8 mouse cellular contexts compared by ENCODE assay signal in the genomic region with DNA sequence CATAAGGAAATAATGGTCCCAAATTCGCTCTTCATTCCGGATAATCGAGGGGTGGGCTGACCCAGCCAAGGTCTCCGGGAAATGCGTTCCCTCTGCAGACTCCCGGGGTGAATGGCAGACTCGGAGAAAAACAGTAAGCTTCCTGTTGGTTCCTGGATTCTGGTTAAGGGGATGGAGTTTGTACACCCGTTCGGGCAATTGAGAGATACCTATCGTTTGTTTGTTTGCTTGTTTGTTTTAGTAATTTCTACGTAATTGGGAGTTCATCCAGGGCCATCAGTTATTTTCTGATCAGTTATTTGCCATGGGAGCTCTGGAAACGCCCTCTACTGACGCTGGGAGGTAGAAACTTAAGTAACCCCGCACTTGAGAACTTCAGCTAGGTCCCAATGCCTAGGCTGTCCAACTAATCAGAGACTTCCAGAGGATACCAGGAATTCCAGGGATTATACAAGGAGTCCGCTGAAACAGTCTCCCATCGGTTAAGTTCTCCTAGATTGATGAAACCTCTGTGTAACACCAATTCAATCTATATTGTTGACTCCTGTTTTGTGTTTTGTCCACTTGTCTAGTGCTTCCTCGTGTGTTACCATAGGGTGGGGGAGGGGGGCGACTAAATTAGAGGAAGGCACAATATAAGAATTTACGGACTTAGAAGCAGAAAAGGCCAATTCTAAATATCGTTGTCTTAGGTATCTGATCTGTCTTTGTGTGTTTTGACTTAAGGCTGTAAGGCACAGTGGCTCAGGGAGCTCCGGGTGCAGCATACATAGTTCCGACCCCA. TPM values are rescaled to one million over a fixed set of nuclear protein-coding genes. Genes with fewer than 3 reads are reported as not detected.
A peak's percentile ranks its signal among the peaks of the same experiment; 100 is the strongest.
DNase-seq lines count a peak whose midpoint lies in the region; ATAC-seq and TF ChIP-seq lines count a peak whose summit lies in the region.

No protein-coding gene starts in this region.

- 21% methylated on average over 22 of the region's 22 CpGs for WGBS in forebrain, embryonic 14.5 days
- WGBS in lung, embryonic 16.5 days, result 17% methylated on average over 22 of the region's 22 CpGs

- H3K4me1 ChIP-seq in E14TG2a.4 (replicated peaks; ENCODE audit: low read depth, low read length), result peaks cover 13% of the 10 kb centered on the region
- no peaks in the 10 kb centered on the region for H3K4me1 ChIP-seq in forebrain, embryonic 14.5 days (ENCODE audit: control insufficient read depth, insufficient read depth, low read length)
- H3K4me1 ChIP-seq in lung, embryonic 16.5 days (replicated peaks; ENCODE audit: control insufficient read depth, insufficient read depth, low read length), result no peaks in the 10 kb centered on the region

- H3K36me3 ChIP-seq in E14TG2a.4 (ENCODE audit: insufficient read depth, low read length), result no peaks in the 10 kb centered on the region
- no peaks in the 10 kb centered on the region for H3K36me3 ChIP-seq in forebrain, embryonic 14.5 days (ENCODE audit: control insufficient read depth, insufficient read depth, low read length)
- H3K36me3 ChIP-seq in lung, embryonic 16.5 days (ENCODE audit: control insufficient read depth, insufficient read depth, low read length), result no peaks in the 10 kb centered on the region

- peak; percentile 4 for DNase-seq in brain, embryonic 18.5 days (ENCODE audit: low read depth, low spot score)
- peak; percentile 51 for DNase-seq in forebrain, embryonic 14.5 days (ENCODE audit: low spot score)
- DNase-seq in layer of hippocampus, adult 8-10 months (ENCODE audit: low spot score in 2 of 2), result peak; percentile 71 to 72
- DNase-seq in ovary, postnatal 10 days (ENCODE audit: low spot score), result peak; percentile 14
- DNase-seq in thymus, postnatal 0 days (ENCODE audit: low spot score), result peak; percentile 51

- peak; percentile 32 for ATAC-seq in forebrain, embryonic 14.5 days
- peak; percentile 35 to 44; a peak in 3 of 4 replicates for ATAC-seq in hematopoietic stem cell, adult 5-6 weeks (replicated peaks in 1 of 2; ENCODE audit: insufficient read depth in 1 of 2, low FRiP score in 2 of 2, low TSS enrichment in 1 of 2, low read depth in 1 of 2, poor library complexity in 2 of 2, severe bottlenecking in 2 of 2)
- ATAC-seq in lung, embryonic 16.5 days (ENCODE audit: low read depth), result peak; percentile 53

- no peak overlapping the region for H3K27ac ChIP-seq in forebrain, embryonic 14.5 days (ENCODE audit: low read depth, low read length)
- H3K27ac ChIP-seq in lung, embryonic 16.5 days (ENCODE audit: low read length), result no peak overlapping the region

- H3K27me3 ChIP-seq in E14TG2a.4 (ENCODE audit: insufficient read depth, low read length), result no peaks in the 10 kb centered on the region
- H3K27me3 ChIP-seq in forebrain, embryonic 14.5 days (replicated peaks; ENCODE audit: control insufficient read depth, insufficient read depth, low read length), result no peaks in the 10 kb centered on the region
- no peaks in the 10 kb centered on the region for H3K27me3 ChIP-seq in lung, embryonic 16.5 days (ENCODE audit: control insufficient read depth, insufficient read depth, low read depth, low read length)

- peak overlapping the region; percentile 75 for H3K4me2 ChIP-seq in forebrain, embryonic 14.5 days (ENCODE audit: low read length)
- peak overlapping the region; percentile 93 for H3K4me2 ChIP-seq in lung, embryonic 16.5 days (ENCODE audit: low read depth, low read length)

- peak overlapping the region; percentile 91 for H3K4me3 ChIP-seq in E14TG2a.4 (replicated peaks; ENCODE audit: low read length)
- H3K4me3 ChIP-seq in forebrain, embryonic 14.5 days (ENCODE audit: low read depth, low read length), result peak overlapping the region; percentile 58
- peak overlapping the region; percentile 61 for H3K4me3 ChIP-seq in lung, embryonic 16.5 days (ENCODE audit: low read length)

- peak; percentile 18 for TF ChIP-seq CTCF in E14TG2a.4 (conservative IDR thresholded peaks at IDR 0.05; ENCODE audit: low read length)

- H3K9ac ChIP-seq in forebrain, embryonic 14.5 days (ENCODE audit: low read length), result peak overlapping the region; percentile 57
- peak overlapping the region; percentile 74 for H3K9ac ChIP-seq in lung, embryonic 16.5 days (ENCODE audit: low read length)

- no peaks in the 10 kb centered on the region for H3K9me3 ChIP-seq in E14TG2a.4 (ENCODE audit: low read length)
- no peaks in the 10 kb centered on the region for H3K9me3 ChIP-seq in forebrain, embryonic 14.5 days (replicated peaks; ENCODE audit: control insufficient read depth, low read length)
- no peaks in the 10 kb centered on the region for H3K9me3 ChIP-seq in lung, embryonic 16.5 days (ENCODE audit: control insufficient read depth, low read length)

RNA-seq across cellular contexts. Expression of gene AW146154, which starts 0.7 kb away (rescaled TPM):
- 5.1 and 5.2 TPM in 2 replicates for polyA plus RNA-seq in forebrain, embryonic 14.5 days (2014; fragmentation: Nextera tagmentation; extraction: Ambion mirVana)
- total RNA-seq in hematopoietic stem cell, adult 5-6 weeks (2017), result 15.7 and 19.9 TPM in 2 replicates
- 10 to 100 TPM in 3 of 4 experiments, 1 to 10 TPM in 1; 9.8 to 12.3 (median 11.8) TPM for total RNA-seq in layer of hippocampus, adult 8-10 months (2022)
- 10.6 and 13.1 TPM in 2 replicates for polyA plus RNA-seq in lung, embryonic 16.5 days (2015; fragmentation: Nextera tagmentation; extraction: Ambion mirVana)
- 10.8 and 12.5 TPM in 2 replicates for polyA plus RNA-seq in thymus, postnatal 0 days (2015; fragmentation: Nextera tagmentation; extraction: Ambion mirVana)

RNA-seq across cellular contexts. Expression of gene Gm20449, which starts 1.1 kb away (rescaled TPM):
- 0.10 TPM in 1 of 2 replicates, not detected in the other for polyA plus RNA-seq in forebrain, embryonic 14.5 days (2014; fragmentation: Nextera tagmentation; extraction: Ambion mirVana)
- total RNA-seq in hematopoietic stem cell, adult 5-6 weeks (2017), result 0.40 TPM in 1 of 2 replicates, not detected in the other
- under 1 TPM; 0.19 to 0.53 (median 0.28) TPM for total RNA-seq in layer of hippocampus, adult 8-10 months (2022)
- 0.08 TPM in 2 replicates for polyA plus RNA-seq in lung, embryonic 16.5 days (2015; fragmentation: Nextera tagmentation; extraction: Ambion mirVana)
- 0.04 and 0.05 TPM in 2 replicates for polyA plus RNA-seq in thymus, postnatal 0 days (2015; fragmentation: Nextera tagmentation; extraction: Ambion mirVana)

RNA-seq across cellular contexts. Expression of gene Vmn2r57, which starts 51.8 kb away (rescaled TPM):
- 0.24 and 0.28 TPM in 2 replicates for polyA plus RNA-seq in forebrain, embryonic 14.5 days (2014; fragmentation: Nextera tagmentation; extraction: Ambion mirVana)
- total RNA-seq in hematopoietic stem cell, adult 5-6 weeks (2017), result 0.10 TPM in 1 of 2 replicates, not detected in the other
- total RNA-seq in layer of hippocampus, adult 8-10 months (2022), result under 1 TPM; 0.55 to 0.73 (median 0.60) TPM
- polyA plus RNA-seq in lung, embryonic 16.5 days (2015; fragmentation: Nextera tagmentation; extraction: Ambion mirVana), result 0.21 and 0.23 TPM in 2 replicates
- polyA plus RNA-seq in thymus, postnatal 0 days (2015; fragmentation: Nextera tagmentation; extraction: Ambion mirVana), result 0.07 and 0.13 TPM in 2 replicates

Comparison
In these comparisons a context has a peak if more than half of its experiments do, and no peak if none do; other contexts are left out.
1. DNase-seq: peak in every context shown above with its lines; median percentile 72 in layer of hippocampus, adult 8-10 months; 51 in forebrain, embryonic 14.5 days; 51 in thymus, postnatal 0 days; 14 in ovary, postnatal 10 days; 4 in brain, embryonic 18.5 days.